Mouse (Mus musculus): Measurements from ENCODE around the gene Prkn.

The Prkn gene

GRCm38 (mm10) chr17:12042561-12043256 is 1202.5 kb downstream of the Prkn start:
- DNase-seq (ENCODE audit: low spot score) = peak; percentile 44

DNA sequence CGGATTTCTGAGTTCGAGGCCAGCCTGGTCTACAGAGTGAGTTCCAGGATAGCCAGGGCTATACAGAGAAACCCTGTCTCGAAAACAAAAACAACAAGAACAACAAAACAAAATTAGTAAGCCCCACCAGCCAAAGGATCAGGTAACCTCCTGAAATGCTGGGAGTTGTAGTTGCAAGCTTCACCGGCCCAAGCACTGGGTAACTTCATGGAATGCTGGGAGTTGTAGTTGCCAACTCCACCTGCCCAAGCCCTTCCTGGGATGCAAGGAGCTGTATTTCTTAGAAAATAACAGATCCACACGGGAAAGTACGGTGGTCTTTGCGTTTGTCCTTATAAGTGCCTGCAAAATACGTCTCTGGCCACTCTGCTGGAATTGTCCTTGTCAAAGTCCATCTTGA is 1204.0 kb downstream of the Prkn start:
- DNase-seq (ENCODE audit: low spot score) = no peak

DNA sequence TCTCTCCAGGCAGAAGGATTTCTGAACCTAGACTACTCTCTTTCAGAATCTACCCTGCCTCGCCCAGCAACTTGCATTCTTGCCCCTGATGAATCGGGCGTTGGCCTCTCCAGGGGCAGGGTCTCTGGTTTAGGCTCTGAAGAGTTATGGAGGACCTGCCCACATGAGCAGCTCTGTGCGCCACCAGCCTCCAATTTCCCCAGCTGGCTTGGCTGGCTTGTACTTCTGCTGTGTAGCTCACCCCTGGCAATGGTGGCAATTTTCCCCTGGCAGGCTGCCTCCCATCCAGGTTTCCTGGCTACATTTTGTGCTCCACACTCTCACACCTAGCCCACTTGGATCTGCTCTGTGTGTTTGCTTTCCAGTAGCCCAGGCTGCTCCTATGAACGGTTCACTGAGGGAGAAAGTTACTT is 1205.7 kb downstream of the Prkn start:
- DNase-seq (ENCODE audit: low spot score) = no peak

DNA sequence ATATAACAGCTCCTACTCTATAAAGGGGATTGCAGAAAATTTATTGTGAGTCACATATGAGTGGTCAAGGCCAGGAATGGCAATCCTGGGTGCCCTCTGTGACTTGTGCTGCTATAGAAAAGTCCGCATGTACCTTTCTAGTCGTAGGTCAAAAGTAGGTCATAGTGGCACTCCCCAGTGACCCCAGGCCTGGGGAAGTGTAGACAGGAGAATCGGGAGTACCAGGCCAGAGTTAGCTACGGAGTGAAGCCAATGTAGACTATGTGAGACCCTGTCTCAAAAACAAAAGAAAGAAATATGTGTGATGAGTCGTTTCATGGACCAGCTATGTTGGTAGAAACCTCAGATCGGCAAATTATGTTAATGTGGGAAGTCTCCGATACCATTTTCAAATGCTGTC is 1206.8 kb downstream of the Prkn start:
- DNase-seq (ENCODE audit: low spot score) = no peak

DNA sequence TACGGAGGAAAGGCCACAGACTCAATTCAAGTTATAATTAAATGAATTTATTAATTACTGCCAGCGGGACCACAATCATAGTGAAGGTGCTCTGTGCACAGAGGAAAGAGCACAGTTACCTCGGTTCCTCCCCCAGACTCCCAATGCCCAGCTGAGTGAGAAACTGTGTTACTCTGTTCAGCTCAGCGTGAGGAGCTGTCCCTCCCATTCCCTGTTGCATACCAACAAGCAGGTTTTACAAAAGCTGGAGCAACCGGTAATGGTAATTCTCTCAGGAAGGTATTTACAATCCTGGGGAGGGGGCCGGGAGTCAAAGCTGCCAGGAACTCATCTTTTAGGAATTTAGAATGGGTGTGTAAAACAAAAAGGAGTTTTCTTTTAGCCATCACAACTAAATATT is 1207.3 kb downstream of the Prkn start:
- no peak for DNase-seq (ENCODE audit: low spot score)

DNA sequence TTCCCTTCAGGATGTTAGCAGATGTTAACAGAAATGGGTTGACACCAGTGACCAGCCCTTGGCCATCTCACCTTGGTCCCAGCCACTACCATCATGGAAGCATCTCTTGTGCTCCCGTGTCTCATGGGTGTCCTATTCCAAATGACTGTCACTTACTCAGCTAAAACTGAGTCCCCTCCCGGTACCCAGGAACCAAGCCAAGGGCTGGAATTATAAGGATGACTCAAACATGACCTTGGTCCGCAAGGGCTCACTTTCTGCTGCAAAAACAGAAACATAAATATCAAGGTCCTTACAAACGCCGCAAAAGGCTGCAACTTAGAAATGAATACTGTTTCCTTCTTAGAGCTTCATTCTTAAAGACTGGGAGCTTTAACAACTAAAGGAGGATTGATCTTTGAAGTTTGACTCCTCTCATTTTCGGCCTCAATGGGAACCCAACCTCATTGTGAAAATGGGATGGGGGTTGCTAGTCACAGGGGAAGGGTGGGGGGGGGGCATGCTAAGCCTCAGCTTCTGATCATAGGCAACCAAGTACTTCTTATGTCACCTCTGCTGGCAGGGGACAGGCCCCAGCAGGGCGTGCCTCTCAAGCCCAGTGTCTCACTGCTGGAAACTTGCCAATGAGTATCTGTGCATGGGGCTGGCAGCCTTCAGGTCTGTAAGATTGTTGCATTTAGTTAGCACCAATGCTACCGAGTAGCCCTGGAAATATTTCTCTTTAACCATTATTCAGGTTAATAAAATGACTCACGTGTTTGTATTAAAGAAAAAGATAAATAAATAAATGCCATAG is 1208.7 kb downstream of the Prkn start:
- peak; percentile 25 for DNase-seq (ENCODE audit: low spot score)

DNA sequence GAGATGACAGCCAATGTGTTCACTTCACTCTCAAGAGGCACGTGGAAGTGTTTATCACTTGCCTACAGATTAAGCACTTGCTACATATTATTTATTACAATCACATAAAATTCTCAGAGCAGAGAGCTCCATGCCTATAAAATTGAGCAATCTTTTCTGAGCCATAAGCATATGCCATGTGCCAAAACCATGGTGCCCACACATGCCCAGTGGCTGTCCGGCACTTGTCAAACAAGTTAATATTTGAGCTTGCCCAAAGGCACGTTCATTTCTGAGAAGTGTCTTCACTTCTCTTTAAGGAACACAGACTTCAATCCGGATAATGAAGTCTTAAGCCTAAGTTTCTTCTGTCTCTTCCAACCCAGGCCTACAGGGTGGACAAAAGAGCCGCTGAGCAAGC is 1210.1 kb downstream of the Prkn start:
- DNase-seq (ENCODE audit: low spot score) = no peak

DNA sequence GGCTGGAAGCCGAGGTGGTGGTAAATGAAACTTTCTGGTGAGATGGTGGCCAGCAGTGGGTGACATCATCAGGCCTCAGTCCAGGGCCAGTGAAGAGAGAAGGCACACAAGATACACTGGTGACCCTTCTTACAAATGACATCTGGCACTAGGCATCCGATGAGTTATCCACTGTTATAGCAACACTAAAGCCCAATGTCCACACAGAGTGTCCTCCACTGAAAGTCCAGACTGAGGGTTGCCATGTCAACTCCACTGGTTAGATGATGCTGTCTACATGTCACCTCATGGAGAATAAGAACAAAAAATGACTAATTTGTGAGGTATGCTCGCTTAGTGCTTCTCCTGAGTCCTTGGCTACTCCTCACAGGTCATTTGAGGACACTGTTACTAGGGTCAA is 1210.8 kb downstream of the Prkn start:
- DNase-seq (ENCODE audit: low spot score) = no peak

DNA sequence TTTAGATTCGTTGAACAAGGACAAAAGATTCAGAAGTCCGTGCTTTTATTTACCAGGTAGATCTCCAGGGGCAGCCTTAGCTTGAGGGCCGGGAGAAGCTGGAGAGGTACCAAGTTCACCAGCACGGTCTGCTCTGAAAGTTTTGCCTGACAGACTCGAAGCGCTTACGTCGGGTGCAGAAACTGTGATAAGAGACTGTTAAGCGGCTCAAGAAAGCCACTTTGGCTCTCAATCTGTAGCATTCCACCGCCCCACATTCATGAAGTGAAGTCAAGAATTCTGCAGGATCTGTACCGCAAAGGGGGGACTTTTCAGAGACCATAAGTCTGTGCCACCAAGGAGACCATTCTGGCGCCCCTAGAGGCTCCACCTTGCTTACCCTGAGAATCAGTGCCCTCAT is 1212.5 kb downstream of the Prkn start:
- no peak for DNase-seq (ENCODE audit: low spot score)

- no peak for DNase-seq (ENCODE audit: low spot score)
Measured at GRCm38 (mm10) chr17:12059041-12059440, 1218.9 kb downstream of the Prkn start.

- DNase-seq (ENCODE audit: low spot score) = no peak
Measured at GRCm38 (mm10) chr17:12061381-12061780, 1221.2 kb downstream of the Prkn start.

DNA sequence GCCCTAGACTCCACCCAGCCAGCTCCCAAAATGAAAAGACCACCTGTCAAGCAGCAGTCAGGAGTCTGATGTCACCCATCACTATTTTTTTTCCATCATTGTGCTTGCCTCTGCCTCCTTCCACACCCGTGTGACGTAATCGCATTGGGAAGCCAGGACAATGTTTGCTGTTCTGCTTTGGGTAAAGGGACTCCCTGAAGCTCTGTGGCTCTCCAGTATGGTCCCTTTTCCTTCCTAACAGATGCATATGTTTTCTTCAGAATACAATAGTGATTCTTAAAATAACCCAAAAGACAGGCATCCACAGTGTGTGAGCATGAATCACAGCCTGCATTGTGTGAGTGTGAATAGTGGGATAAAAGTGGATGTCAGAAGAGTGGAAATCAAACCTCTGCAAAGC is 1222.7 kb downstream of the Prkn start:
- DNase-seq (ENCODE audit: low spot score) = no peak

- DNase-seq (ENCODE audit: low spot score) = no peak
Measured at GRCm38 (mm10) chr17:12063533-12063932, 1223.3 kb downstream of the Prkn start.

- DNase-seq (ENCODE audit: low spot score) = no peak
Measured at GRCm38 (mm10) chr17:12066054-12066453, 1225.9 kb downstream of the Prkn start.

DNA sequence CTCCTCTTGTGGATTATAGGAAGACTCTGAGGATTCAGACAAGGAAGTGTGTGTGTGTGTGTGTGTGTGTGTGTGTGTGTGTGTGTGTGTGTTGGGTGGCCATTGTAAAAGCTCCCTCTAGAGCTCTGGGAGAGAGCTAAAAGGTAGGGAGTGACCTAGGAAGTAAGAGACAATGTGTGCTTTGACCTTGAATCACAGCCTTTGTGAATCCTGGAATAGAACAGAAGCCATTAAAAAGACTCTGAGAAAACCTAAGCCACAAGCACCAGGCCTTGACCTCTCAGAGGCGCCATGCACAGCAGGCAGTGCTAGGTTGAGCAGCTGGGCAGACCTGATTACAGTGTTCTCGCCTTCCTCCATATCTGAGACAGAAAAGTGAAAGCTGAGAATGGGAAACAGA is 1236.6 kb downstream of the Prkn start:
- no peak for DNase-seq (ENCODE audit: low spot score)

- peak; percentile 62 for DNase-seq (ENCODE audit: low spot score)
Measured at GRCm38 (mm10) chr17:12080656-12081495, 1240.7 kb downstream of the Prkn start.

- DNase-seq (ENCODE audit: low spot score) = no peak
Measured at GRCm38 (mm10) chr17:12082201-12082600, 1242.0 kb downstream of the Prkn start.

- no peak for DNase-seq (ENCODE audit: low spot score)
Measured at GRCm38 (mm10) chr17:12090261-12090927, 1250.2 kb downstream of the Prkn start.

GRCm38 (mm10) chr17:12092901-12093564 is 1252.8 kb downstream of the Prkn start:
- no peak for DNase-seq (ENCODE audit: low spot score)

DNA sequence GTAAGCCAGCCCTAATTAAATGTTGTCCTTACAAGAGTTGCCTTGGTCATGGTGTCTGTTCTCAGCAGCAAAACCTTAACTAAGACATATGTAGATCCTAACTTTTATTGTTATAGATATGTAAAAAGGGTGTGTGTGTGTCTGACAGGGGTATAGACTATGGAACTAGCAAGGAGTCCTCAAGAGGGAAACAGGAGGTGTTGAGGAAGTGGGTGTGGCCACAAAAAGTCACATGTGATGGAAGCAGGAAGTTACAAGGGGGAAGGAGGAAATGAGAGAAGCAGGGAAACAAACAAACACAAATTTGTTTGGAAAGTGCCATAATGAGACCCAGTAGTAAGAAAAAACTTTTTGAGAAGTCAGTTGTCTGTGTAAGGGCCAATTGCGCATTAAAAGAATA is 1253.8 kb downstream of the Prkn start:
- no peak for DNase-seq (ENCODE audit: low spot score)

- peak; percentile 47 for DNase-seq (ENCODE audit: low spot score)
Measured at GRCm38 (mm10) chr17:12094827-12095590, 1254.8 kb downstream of the Prkn start.
